In genomic region chr11:22900041-22900440, GRCm38 (mm10) we compare ENCODE assay signal across 17 mouse cellular contexts.
"Had no signal": no experiment of that assay in that cellular context is flagged by ENCODE, and none has a peak within 500 bp of the region (broad histone marks: within the 10 kb centered on the region; RNA-seq: fewer than 3 reads in every experiment).

No protein-coding gene starts in this region.

- H3K9me3 ChIP-seq: liver, embryonic 13.5 days; midbrain, embryonic 13.5 days; neural tube, embryonic 13.5 days had no signal

- H3K4me1 ChIP-seq: midbrain, embryonic 13.5 days; neural tube, embryonic 13.5 days had no signal

- H3K9ac ChIP-seq: liver, embryonic 13.5 days; midbrain, embryonic 13.5 days; neural tube, embryonic 13.5 days had no signal

- H3K27ac ChIP-seq: kidney, postnatal 0 days; left cerebral cortex, adult 2 months; liver, embryonic 13.5 days; midbrain, embryonic 13.5 days; neural tube, embryonic 13.5 days; stomach, postnatal 0 days had no signal

- DNase-seq: kidney, postnatal 25 days; layer of hippocampus, postnatal 36 days; liver, embryonic 13.5 days; lung, adult 2 months; lung, postnatal 14 days; lung, postnatal 4 days; retina, postnatal 1 day; right cerebral cortex, postnatal 4 days; thymus, adult 2 months; thymus, postnatal 14 days had no signal

- H3K27me3 ChIP-seq: liver, embryonic 13.5 days; midbrain, embryonic 13.5 days; neural tube, embryonic 13.5 days had no signal

- H3K4me2 ChIP-seq: liver, embryonic 13.5 days; midbrain, embryonic 13.5 days; neural tube, embryonic 13.5 days had no signal

- ATAC-seq: midbrain, embryonic 13.5 days; midbrain, embryonic 16.5 days had no signal

- H3K4me3 ChIP-seq: left cerebral cortex, adult 2 months; liver, embryonic 13.5 days; midbrain, embryonic 13.5 days; myocyte; neural tube, embryonic 13.5 days had no signal
